Mouse (Mus musculus): ENCODE results near the gene Gm11115.

The Gm11115 gene

GRCm38 (mm10) chr5:88153999-88154398, at the start of gene Gm11115:
Gene Gm11115, minus strand, starts transcription at chr5:88154099.
- DNase-seq (ENCODE audit: inconsistent ontology term), result no peak

- no peak for DNase-seq (ENCODE audit: inconsistent ontology term)
These were observed 42.5 kb downstream of the Gm11115 start, which contains the start of gene Gm11116 for GRCm38 (mm10) chr5:88111430-88111829. Gene Gm11116, minus strand, starts transcription at chr5:88111530.
